Mouse (Mus musculus): ENCODE results near the gene Smdt1. TPM values are rescaled to one million over a fixed set of nuclear protein-coding genes. Genes with fewer than 3 reads are reported as not detected.

Smdt1 gene
- polyA plus RNA-seq, 1 experiment, result 216 TPM

- WGBS, result 79% methylated on average over 4 of the region's 4 CpGs
- no peaks in the 10 kb centered on the region; the same call in 1 of the 2 replicates for H3K4me1 ChIP-seq (ENCODE audit: control insufficient read depth, insufficient read depth, low read length)
- TF ChIP-seq CTCF (IDR thresholded peaks at IDR 0.05; ENCODE audit: control insufficient read depth, insufficient read depth, low read length), result no peak
- no peak for TF ChIP-seq POLR2A (IDR thresholded peaks at IDR 0.05; ENCODE audit: borderline replicate concordance, control insufficient read depth, low read depth, low read length)
- H3K4me3 ChIP-seq (replicated peaks; ENCODE audit: control insufficient read depth, low read depth, low read length), result no peak overlapping the region
- no peak overlapping the region for H3K27ac ChIP-seq (ENCODE audit: control insufficient read depth, insufficient read depth, low read depth, low read length, poor library complexity)
These were observed 29.4 kb downstream of the Smdt1 start for GRCm38 (mm10) chr15:82368146-82368545.

- H3K4me3 ChIP-seq (replicated peaks; ENCODE audit: control insufficient read depth, low read depth, low read length), result no peak overlapping the region
- H3K4me1 ChIP-seq (ENCODE audit: control insufficient read depth, insufficient read depth, low read length), result no peaks in the 10 kb centered on the region; the same call in 1 of the 2 replicates
- WGBS, result 68% methylated on average over 1 of the region's 1 CpGs
- H3K27ac ChIP-seq (ENCODE audit: control insufficient read depth, insufficient read depth, low read depth, low read length, poor library complexity), result no peak overlapping the region
- TF ChIP-seq CTCF (IDR thresholded peaks at IDR 0.05; ENCODE audit: control insufficient read depth, insufficient read depth, low read length) (no peak), POLR2A (IDR thresholded peaks at IDR 0.05; ENCODE audit: borderline replicate concordance, control insufficient read depth, low read depth, low read length) (no peak)
These were observed 30.1 kb downstream of the Smdt1 start for GRCm38 (mm10) chr15:82368851-82369250.

GRCm38 (mm10) chr15:82372446-82372845 lies 33.7 kb downstream of the Smdt1 start:
- TF ChIP-seq POLR2A (IDR thresholded peaks at IDR 0.05; ENCODE audit: borderline replicate concordance, control insufficient read depth, low read depth, low read length), result no peak
- TF ChIP-seq CTCF (IDR thresholded peaks at IDR 0.05; ENCODE audit: control insufficient read depth, insufficient read depth, low read length), result no peak
- no peak overlapping the region for H3K4me3 ChIP-seq (replicated peaks; ENCODE audit: control insufficient read depth, low read depth, low read length)
- WGBS, result 82% methylated on average over 6 of the region's 6 CpGs
- no peaks in the 10 kb centered on the region; the same call in 1 of the 2 replicates for H3K4me1 ChIP-seq (ENCODE audit: control insufficient read depth, insufficient read depth, low read length)
- no peak overlapping the region for H3K27ac ChIP-seq (ENCODE audit: control insufficient read depth, insufficient read depth, low read depth, low read length, poor library complexity)

- WGBS, result 73% methylated on average over 5 of the region's 5 CpGs
- Histone ChIP-seq H3K4me3 (replicated peaks; ENCODE audit: control insufficient read depth, low read depth, low read length) (no peak overlapping the region), H3K4me1 (ENCODE audit: control insufficient read depth, insufficient read depth, low read length) (no peaks in the 10 kb centered on the region; the same call in 1 of the 2 replicates), H3K27ac (ENCODE audit: control insufficient read depth, insufficient read depth, low read depth, low read length, poor library complexity) (no peak overlapping the region)
- no peak for TF ChIP-seq POLR2A (IDR thresholded peaks at IDR 0.05; ENCODE audit: borderline replicate concordance, control insufficient read depth, low read depth, low read length)
- TF ChIP-seq CTCF (IDR thresholded peaks at IDR 0.05; ENCODE audit: control insufficient read depth, insufficient read depth, low read length), result no peak
These were observed 34.2 kb downstream of the Smdt1 start for GRCm38 (mm10) chr15:82372991-82373390.

GRCm38 (mm10) chr15:82374437-82374836 lies 35.7 kb downstream of the Smdt1 start:
- WGBS, result 90% methylated on average over 5 of the region's 5 CpGs
- TF ChIP-seq POLR2A (IDR thresholded peaks at IDR 0.05; ENCODE audit: borderline replicate concordance, control insufficient read depth, low read depth, low read length) (no peak), CTCF (IDR thresholded peaks at IDR 0.05; ENCODE audit: control insufficient read depth, insufficient read depth, low read length) (no peak)
- Histone ChIP-seq H3K4me1 (ENCODE audit: control insufficient read depth, insufficient read depth, low read length) (no peaks in the 10 kb centered on the region; the same call in 1 of the 2 replicates), H3K27ac (ENCODE audit: control insufficient read depth, insufficient read depth, low read depth, low read length, poor library complexity) (no peak overlapping the region), H3K4me3 (replicated peaks; ENCODE audit: control insufficient read depth, low read depth, low read length) (no peak overlapping the region)

GRCm38 (mm10) chr15:82375855-82376254 lies 37.1 kb downstream of the Smdt1 start:
- no peak overlapping the region for H3K4me3 ChIP-seq (replicated peaks; ENCODE audit: control insufficient read depth, low read depth, low read length)
- no peaks in the 10 kb centered on the region; the same call in 1 of the 2 replicates for H3K4me1 ChIP-seq (ENCODE audit: control insufficient read depth, insufficient read depth, low read length)
- H3K27ac ChIP-seq (ENCODE audit: control insufficient read depth, insufficient read depth, low read depth, low read length, poor library complexity), result no peak overlapping the region
- TF ChIP-seq CTCF (IDR thresholded peaks at IDR 0.05; ENCODE audit: control insufficient read depth, insufficient read depth, low read length) (no peak), POLR2A (IDR thresholded peaks at IDR 0.05; ENCODE audit: borderline replicate concordance, control insufficient read depth, low read depth, low read length) (no peak)
- 87% methylated on average over 9 of the region's 9 CpGs for WGBS

- no peak for TF ChIP-seq CTCF (IDR thresholded peaks at IDR 0.05; ENCODE audit: control insufficient read depth, insufficient read depth, low read length)
- no peak for TF ChIP-seq POLR2A (IDR thresholded peaks at IDR 0.05; ENCODE audit: borderline replicate concordance, control insufficient read depth, low read depth, low read length)
- Histone ChIP-seq H3K4me1 (ENCODE audit: control insufficient read depth, insufficient read depth, low read length) (no peaks in the 10 kb centered on the region; the same call in 1 of the 2 replicates), H3K4me3 (replicated peaks; ENCODE audit: control insufficient read depth, low read depth, low read length) (no peak overlapping the region), H3K27ac (ENCODE audit: control insufficient read depth, insufficient read depth, low read depth, low read length, poor library complexity) (no peak overlapping the region)
- WGBS, result 79% methylated on average over 17 of the region's 17 CpGs
These were observed 37.8 kb downstream of the Smdt1 start for GRCm38 (mm10) chr15:82376393-82377138.

- H3K4me3 ChIP-seq (replicated peaks; ENCODE audit: control insufficient read depth, low read depth, low read length), result no peak overlapping the region
- no peak overlapping the region for H3K27ac ChIP-seq (ENCODE audit: control insufficient read depth, insufficient read depth, low read depth, low read length, poor library complexity)
- TF ChIP-seq POLR2A (IDR thresholded peaks at IDR 0.05; ENCODE audit: borderline replicate concordance, control insufficient read depth, low read depth, low read length), result no peak
- TF ChIP-seq CTCF (IDR thresholded peaks at IDR 0.05; ENCODE audit: control insufficient read depth, insufficient read depth, low read length), result no peak
- no peaks in the 10 kb centered on the region; the same call in 1 of the 2 replicates for H3K4me1 ChIP-seq (ENCODE audit: control insufficient read depth, insufficient read depth, low read length)
- 74% methylated on average over 5 of the region's 5 CpGs for WGBS
These were observed 38.9 kb downstream of the Smdt1 start for GRCm38 (mm10) chr15:82377701-82378100.
